Mouse (Mus musculus): ENCODE data around the gene Slc37a1. TPM values are rescaled to one million over a fixed set of nuclear protein-coding genes. Genes with fewer than 3 reads are reported as not detected.
A peak's percentile ranks its signal among the peaks of the same experiment; 100 is the strongest.

The Slc37a1 gene
- 10.4 and 11.6 TPM in 2 replicates for polyA plus RNA-seq (2014; fragmentation: Nextera tagmentation; extraction: Ambion mirVana)

DNA sequence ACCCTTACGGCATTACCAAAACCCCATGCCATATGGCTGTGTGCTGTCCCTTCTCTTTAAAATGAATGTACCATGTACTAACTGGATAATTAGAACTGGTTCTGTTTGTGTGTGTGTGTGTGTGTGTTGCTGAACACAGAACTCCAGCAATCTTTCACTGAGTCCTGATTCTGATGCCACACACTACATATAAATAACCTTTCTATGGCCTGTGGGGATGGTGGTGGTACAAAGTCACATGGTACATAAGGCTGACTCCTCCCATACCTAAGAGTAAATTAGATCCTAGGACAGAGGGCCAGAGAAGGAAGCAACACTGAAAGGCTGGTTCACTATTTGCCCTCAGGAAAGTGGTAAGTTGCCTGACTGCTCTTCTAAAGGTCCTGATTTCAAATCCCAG is at the start of gene Slc37a1:
Slc37a1 (plus strand) TSS at position 301 of the 400 bp plus-strand sequence.
- H3K4me1 ChIP-seq (replicated peaks; ENCODE audit: control insufficient read depth, insufficient read depth, low read length), result peaks cover 7% of the 10 kb centered on the region; the same call in 1 of the 2 replicates
- WGBS, result 88% methylated on average over 1 of the region's 1 CpGs
- H3K27me3 ChIP-seq (ENCODE audit: control insufficient read depth, insufficient read depth, low read length), result no peaks in the 10 kb centered on the region
- H3K4me2 ChIP-seq (replicated peaks), result no peak within 1 kb of the TSS
- no peaks in the 10 kb centered on the region for H3K9me3 ChIP-seq (ENCODE audit: control insufficient read depth, low read length)
- H3K4me3 ChIP-seq (replicated peaks; ENCODE audit: low read length), result no peak within 1 kb of the TSS
- H3K27ac ChIP-seq, result no peak within 1 kb of the TSS
- H3K36me3 ChIP-seq (replicated peaks; ENCODE audit: control insufficient read depth, insufficient read depth), result no peaks in the 10 kb centered on the region
- ATAC-seq (ENCODE audit: low FRiP score), result no peak
- H3K9ac ChIP-seq, result no peak within 1 kb of the TSS
- DNase-seq (ENCODE audit: low spot score), result no peak

DNA sequence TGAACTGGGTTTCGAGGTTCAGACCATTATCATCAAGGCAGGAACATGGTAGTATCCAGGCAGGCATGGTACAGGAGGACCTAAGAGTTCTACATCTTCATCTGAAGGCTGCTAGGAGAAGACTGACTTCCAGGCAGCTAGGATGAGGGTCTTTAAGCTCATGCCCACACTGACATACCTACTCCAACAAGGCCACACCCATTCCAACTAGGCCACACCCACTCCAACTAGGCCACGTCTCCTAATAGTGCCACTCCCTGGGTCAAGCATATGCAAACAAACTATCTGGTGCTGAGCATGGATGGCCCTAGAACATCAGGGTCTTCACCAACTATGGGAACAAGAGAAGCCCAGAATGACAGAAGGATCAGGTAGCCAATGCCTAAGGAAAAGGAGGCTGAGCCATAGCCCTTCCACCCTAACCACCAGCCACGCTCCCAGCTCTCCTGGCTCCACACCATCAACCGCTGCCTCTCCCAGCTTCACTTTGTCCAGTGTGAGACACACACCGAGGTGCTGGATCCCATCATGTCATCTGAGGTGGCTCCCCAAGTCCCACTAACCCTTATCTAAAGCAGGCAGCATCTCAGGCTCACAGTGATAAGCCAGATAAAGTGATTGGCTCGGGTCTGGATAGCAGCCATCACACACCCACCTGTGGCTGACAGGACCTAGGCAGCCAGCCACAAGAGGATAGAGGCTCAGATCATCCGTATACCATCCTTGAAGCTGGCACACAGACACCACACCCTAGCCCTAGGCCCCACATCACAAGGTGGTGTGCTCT is 48.2 kb upstream of the Slc37a1 start:
- Histone ChIP-seq H3K4me1 (replicated peaks; ENCODE audit: control insufficient read depth, insufficient read depth, low read length) (no peaks in the 10 kb centered on the region), H3K27ac (no peak overlapping the region), H3K27me3 (ENCODE audit: control insufficient read depth, insufficient read depth, low read length) (no peaks in the 10 kb centered on the region), H3K4me2 (replicated peaks) (no peak overlapping the region), H3K9me3 (ENCODE audit: control insufficient read depth, low read length) (no peaks in the 10 kb centered on the region), H3K9ac (no peak overlapping the region), H3K4me3 (replicated peaks; ENCODE audit: low read length) (no peak overlapping the region), H3K36me3 (replicated peaks; ENCODE audit: control insufficient read depth, insufficient read depth) (no peaks in the 10 kb centered on the region)
- DNase-seq (ENCODE audit: low spot score) (no peak), ATAC-seq (ENCODE audit: low FRiP score) (no peak)
- WGBS, result 83% methylated on average over 7 of the region's 7 CpGs

DNA sequence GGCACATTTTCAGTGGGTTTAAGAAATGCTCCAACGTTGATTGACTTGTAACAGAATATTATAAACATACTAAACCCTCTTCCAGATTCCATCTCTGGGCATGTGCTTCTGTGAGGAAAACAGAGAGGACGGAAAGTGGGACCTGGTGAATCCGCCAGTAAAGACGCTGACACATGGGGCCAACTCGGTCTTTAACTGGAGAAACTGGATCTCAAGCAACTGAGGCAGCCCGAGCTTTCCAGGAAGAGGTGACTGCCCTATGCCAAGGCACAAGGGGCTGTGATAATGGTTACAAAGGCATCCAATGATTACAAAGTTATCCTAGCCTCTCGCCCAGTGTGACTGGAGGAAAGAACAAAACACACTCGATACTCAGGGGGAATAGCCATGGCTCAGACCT is 45.4 kb upstream of the Slc37a1 start:
- Histone ChIP-seq H3K4me1 (replicated peaks; ENCODE audit: control insufficient read depth, insufficient read depth, low read length) (no peaks in the 10 kb centered on the region), H3K9ac (no peak overlapping the region), H3K27ac (no peak overlapping the region), H3K4me3 (replicated peaks; ENCODE audit: low read length) (no peak overlapping the region), H3K27me3 (ENCODE audit: control insufficient read depth, insufficient read depth, low read length) (no peaks in the 10 kb centered on the region), H3K36me3 (replicated peaks; ENCODE audit: control insufficient read depth, insufficient read depth) (no peaks in the 10 kb centered on the region), H3K4me2 (replicated peaks) (no peak overlapping the region), H3K9me3 (ENCODE audit: control insufficient read depth, low read length) (no peaks in the 10 kb centered on the region)
- 89% methylated on average over 8 of the region's 8 CpGs for WGBS
- no peak for DNase-seq (ENCODE audit: low spot score)
- no peak for ATAC-seq (ENCODE audit: low FRiP score)

DNA sequence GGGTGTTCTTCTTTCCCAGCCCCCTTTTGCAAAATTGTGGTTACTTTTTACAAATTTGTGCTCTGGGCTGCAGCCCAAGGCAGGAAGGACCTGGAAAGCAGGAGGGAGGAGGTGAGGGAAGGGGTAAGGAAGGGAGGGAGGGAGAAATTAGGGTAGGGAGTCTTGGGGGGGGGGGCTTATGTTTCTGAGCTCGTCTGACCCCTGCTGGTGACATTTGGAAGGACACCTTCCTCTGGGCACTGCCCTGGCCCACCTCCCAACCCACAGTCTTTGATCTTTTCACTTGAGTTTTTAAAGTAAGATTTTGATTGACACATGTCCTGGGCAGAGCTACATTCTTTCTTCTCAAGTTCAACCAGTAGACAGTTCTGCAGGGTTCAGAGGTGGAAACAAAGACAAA is 43.8 kb upstream of the Slc37a1 start:
- Histone ChIP-seq H3K9ac (no peak overlapping the region), H3K4me3 (replicated peaks; ENCODE audit: low read length) (no peak overlapping the region), H3K4me1 (replicated peaks; ENCODE audit: control insufficient read depth, insufficient read depth, low read length) (no peaks in the 10 kb centered on the region), H3K27me3 (ENCODE audit: control insufficient read depth, insufficient read depth, low read length) (no peaks in the 10 kb centered on the region), H3K27ac (no peak overlapping the region), H3K36me3 (replicated peaks; ENCODE audit: control insufficient read depth, insufficient read depth) (no peaks in the 10 kb centered on the region), H3K4me2 (replicated peaks) (no peak overlapping the region), H3K9me3 (ENCODE audit: control insufficient read depth, low read length) (no peaks in the 10 kb centered on the region)
- DNase-seq (ENCODE audit: low spot score), result no peak
- WGBS, result 0% methylated on average over 1 of the region's 1 CpGs
- no peak for ATAC-seq (ENCODE audit: low FRiP score)

DNA sequence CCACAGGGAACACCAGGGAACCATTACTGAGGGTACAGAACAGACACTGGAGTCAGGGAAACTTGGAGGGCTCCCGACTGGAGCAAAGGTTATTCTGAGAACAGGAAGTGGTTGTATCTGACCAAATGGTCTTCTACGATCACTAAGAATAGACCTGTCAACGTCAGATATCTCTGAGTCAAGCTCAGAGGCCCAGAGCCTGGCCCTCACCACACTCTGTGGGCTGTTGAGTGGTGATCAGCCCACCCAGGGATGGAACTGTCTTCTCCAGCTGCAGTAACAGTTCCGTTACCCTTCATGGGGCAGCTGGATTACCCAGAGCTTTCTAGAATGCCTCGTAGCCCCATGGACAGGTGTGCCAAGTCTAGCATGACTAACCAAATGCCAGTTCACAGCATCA is 41.3 kb upstream of the Slc37a1 start:
- H3K27me3 ChIP-seq (ENCODE audit: control insufficient read depth, insufficient read depth, low read length), result no peaks in the 10 kb centered on the region
- H3K4me1 ChIP-seq (replicated peaks; ENCODE audit: control insufficient read depth, insufficient read depth, low read length), result no peaks in the 10 kb centered on the region
- no peak overlapping the region for H3K9ac ChIP-seq
- no peak overlapping the region for H3K27ac ChIP-seq
- H3K4me2 ChIP-seq (replicated peaks), result no peak overlapping the region
- WGBS, result 85% methylated on average over 5 of the region's 5 CpGs
- no peak overlapping the region for H3K4me3 ChIP-seq (replicated peaks; ENCODE audit: low read length)
- DNase-seq (ENCODE audit: low spot score) (no peak), ATAC-seq (ENCODE audit: low FRiP score) (no peak)
- no peaks in the 10 kb centered on the region for H3K9me3 ChIP-seq (ENCODE audit: control insufficient read depth, low read length)
- H3K36me3 ChIP-seq (replicated peaks; ENCODE audit: control insufficient read depth, insufficient read depth), result no peaks in the 10 kb centered on the region

DNA sequence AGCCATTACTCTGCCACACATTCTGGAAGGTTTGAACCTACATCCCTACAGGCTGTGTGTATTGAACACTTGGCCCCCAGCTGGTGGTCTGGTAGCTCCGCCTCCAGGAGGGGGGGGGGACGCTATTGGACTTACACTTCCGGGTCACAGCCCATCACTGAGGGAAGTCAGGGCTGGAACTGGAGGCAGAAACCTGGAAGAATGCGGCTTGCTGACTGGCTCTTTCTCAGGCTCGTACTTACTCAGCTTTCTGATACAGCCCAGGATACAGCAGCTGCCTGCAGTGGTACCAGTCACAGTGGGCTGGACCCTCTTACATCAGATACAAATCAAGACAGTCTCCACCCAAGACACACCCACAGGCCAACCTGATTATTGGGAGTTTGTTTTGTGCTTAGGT is 39.4 kb upstream of the Slc37a1 start:
- Histone ChIP-seq H3K4me3 (replicated peaks; ENCODE audit: low read length) (no peak overlapping the region), H3K27ac (no peak overlapping the region), H3K9ac (no peak overlapping the region), H3K36me3 (replicated peaks; ENCODE audit: control insufficient read depth, insufficient read depth) (no peaks in the 10 kb centered on the region), H3K9me3 (ENCODE audit: control insufficient read depth, low read length) (no peaks in the 10 kb centered on the region), H3K4me2 (replicated peaks) (no peak overlapping the region), H3K4me1 (replicated peaks; ENCODE audit: control insufficient read depth, insufficient read depth, low read length) (no peaks in the 10 kb centered on the region), H3K27me3 (ENCODE audit: control insufficient read depth, insufficient read depth, low read length) (no peaks in the 10 kb centered on the region)
- DNase-seq (ENCODE audit: low spot score) (no peak), ATAC-seq (ENCODE audit: low FRiP score) (no peak)
- 34% methylated on average over 5 of the region's 5 CpGs for WGBS

DNA sequence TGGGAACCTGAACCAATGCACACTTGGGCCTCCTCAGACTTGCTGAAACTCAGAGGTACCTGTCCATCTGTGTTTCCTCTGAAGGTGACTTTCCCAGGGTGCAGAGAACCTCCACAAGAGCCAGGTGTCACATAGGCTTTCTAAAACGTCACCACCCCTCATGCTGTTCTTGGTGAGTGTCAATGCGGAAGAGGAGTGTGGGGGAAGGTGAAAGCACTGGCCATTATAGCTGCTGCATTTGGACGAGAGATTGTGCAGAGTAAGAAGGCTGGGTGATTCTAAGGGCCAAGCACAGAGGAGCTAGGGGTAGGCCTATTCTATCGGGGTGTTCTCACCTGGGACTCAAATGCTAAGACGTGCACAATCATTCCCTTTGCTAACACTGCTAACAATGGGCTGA is 32.6 kb upstream of the Slc37a1 start:
- 59% methylated on average over 5 of the region's 5 CpGs for WGBS
- Histone ChIP-seq H3K4me2 (replicated peaks) (no peak overlapping the region), H3K4me1 (replicated peaks; ENCODE audit: control insufficient read depth, insufficient read depth, low read length) (no peaks in the 10 kb centered on the region), H3K27me3 (ENCODE audit: control insufficient read depth, insufficient read depth, low read length) (no peaks in the 10 kb centered on the region), H3K9ac (no peak overlapping the region), H3K27ac (no peak overlapping the region), H3K4me3 (replicated peaks; ENCODE audit: low read length) (no peak overlapping the region), H3K36me3 (replicated peaks; ENCODE audit: control insufficient read depth, insufficient read depth) (no peaks in the 10 kb centered on the region), H3K9me3 (ENCODE audit: control insufficient read depth, low read length) (no peaks in the 10 kb centered on the region)
- no peak for DNase-seq (ENCODE audit: low spot score)
- no peak for ATAC-seq (ENCODE audit: low FRiP score)

DNA sequence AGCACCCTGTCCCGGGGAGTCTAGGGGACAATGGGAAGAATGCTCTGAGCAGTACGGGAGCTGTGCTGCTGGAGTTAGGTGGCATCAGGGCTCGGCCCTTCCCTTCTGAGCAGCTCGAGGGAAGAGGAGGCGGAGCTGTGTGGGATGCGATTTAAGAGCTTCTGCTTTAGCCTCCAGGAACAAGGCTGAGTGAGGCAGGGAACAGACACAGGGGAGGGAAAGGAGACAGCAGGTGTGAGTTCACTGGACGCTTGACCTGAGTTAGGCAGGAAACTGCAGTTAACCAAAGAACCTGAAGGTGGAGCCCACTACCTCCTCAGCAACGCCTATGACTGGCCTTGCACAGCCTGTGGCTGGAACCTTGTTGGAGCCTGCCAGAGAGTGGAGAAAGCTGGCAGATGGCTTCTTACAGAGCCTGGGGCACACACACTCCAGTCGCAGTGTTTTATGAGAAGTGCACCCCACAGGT is 32.1 kb upstream of the Slc37a1 start:
- H3K4me2 ChIP-seq (replicated peaks), result no peak overlapping the region
- no peaks in the 10 kb centered on the region for H3K9me3 ChIP-seq (ENCODE audit: control insufficient read depth, low read length)
- ATAC-seq (ENCODE audit: low FRiP score) (peak; percentile 78), DNase-seq (ENCODE audit: low spot score) (peak; percentile 78)
- no peak overlapping the region for H3K4me3 ChIP-seq (replicated peaks; ENCODE audit: low read length)
- no peaks in the 10 kb centered on the region for H3K27me3 ChIP-seq (ENCODE audit: control insufficient read depth, insufficient read depth, low read length)
- WGBS, result 9% methylated on average over 9 of the region's 9 CpGs
- H3K27ac ChIP-seq, result no peak overlapping the region
- no peaks in the 10 kb centered on the region for H3K4me1 ChIP-seq (replicated peaks; ENCODE audit: control insufficient read depth, insufficient read depth, low read length)
- no peak overlapping the region for H3K9ac ChIP-seq
- H3K36me3 ChIP-seq (replicated peaks; ENCODE audit: control insufficient read depth, insufficient read depth), result no peaks in the 10 kb centered on the region

DNA sequence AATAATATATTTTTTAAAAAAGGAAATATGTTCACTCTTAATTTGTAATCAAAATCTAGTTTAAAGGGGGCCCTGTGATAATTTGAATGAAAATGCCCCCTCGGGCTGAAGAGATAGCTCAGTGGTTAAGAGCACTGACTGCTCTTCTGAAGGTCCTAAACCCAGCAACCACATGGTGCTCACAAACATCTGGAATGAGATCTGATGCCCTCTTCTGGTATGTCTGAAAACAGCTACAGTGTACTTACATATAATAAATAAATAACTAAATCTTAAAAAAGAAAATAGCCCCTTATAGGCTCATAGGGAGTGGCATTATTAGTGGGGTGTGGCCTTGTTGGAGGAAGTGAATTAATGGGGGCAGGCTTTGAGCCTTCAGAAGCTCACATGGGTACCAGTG is 29.4 kb upstream of the Slc37a1 start:
- no peak for ATAC-seq (ENCODE audit: low FRiP score)

More for the DNA sequence above, 29.4 kb upstream of the Slc37a1 start:
- 85% methylated on average over 1 of the region's 1 CpGs for WGBS
- H3K27ac ChIP-seq, result no peak overlapping the region
- H3K4me3 ChIP-seq (replicated peaks; ENCODE audit: low read length), result no peak overlapping the region
- H3K4me2 ChIP-seq (replicated peaks), result no peak overlapping the region
- H3K27me3 ChIP-seq (ENCODE audit: control insufficient read depth, insufficient read depth, low read length), result no peaks in the 10 kb centered on the region
- no peak for DNase-seq (ENCODE audit: low spot score)
- H3K36me3 ChIP-seq (replicated peaks; ENCODE audit: control insufficient read depth, insufficient read depth), result no peaks in the 10 kb centered on the region
- no peaks in the 10 kb centered on the region for H3K9me3 ChIP-seq (ENCODE audit: control insufficient read depth, low read length)
- no peak overlapping the region for H3K9ac ChIP-seq
- H3K4me1 ChIP-seq (replicated peaks; ENCODE audit: control insufficient read depth, insufficient read depth, low read length), result no peaks in the 10 kb centered on the region
